Mouse (Mus musculus): ENCODE measurements around the gene Unc13b.

- no peak for TF ChIP-seq CTCF (IDR thresholded peaks at IDR 0.05; ENCODE audit: borderline replicate concordance, insufficient read depth, low read depth, low read length)
- TF ChIP-seq POLR2A (IDR thresholded peaks at IDR 0.05; ENCODE audit: borderline replicate concordance, insufficient read depth, low read length) = no peak
Measured at GRCm38 (mm10) chr4:43046607-43047006, 12.1 kb upstream of the Unc13b start.

Data from cerebellum, adult 2 months (tissue).